Mouse (Mus musculus) lung, postnatal 10 days (tissue): ENCODE measurements around the gene Ep300.
A peak's percentile ranks its signal among the peaks of the same experiment; 100 is the strongest.
"Not testable (repeated sequence)": the region's sequence is repeated elsewhere in the genome, so short reads cannot be mapped to it uniquely, and the experiment has no call there.

Experiments used
- DNase-seq: peaks from one replicate; pipeline ENCODE4 v3.0.0; 2021

Gene Ep300

GRCm38 (mm10) chr15:81598742-81599141 lies 13.6 kb downstream of the Ep300 start:
- not testable (repeated sequence) for DNase-seq

GRCm38 (mm10) chr15:81605241-81605640 lies 20.1 kb downstream of the Ep300 start:
- DNase-seq, result no peak

- peak; percentile 36 for DNase-seq
Measured at GRCm38 (mm10) chr15:81606634-81607033, 21.5 kb downstream of the Ep300 start.

GRCm38 (mm10) chr15:81649516-81650455 lies 64.6 kb downstream of the Ep300 start:
- no peak for DNase-seq

GRCm38 (mm10) chr15:81650636-81651035 lies 65.5 kb downstream of the Ep300 start:
- DNase-seq, result no peak

GRCm38 (mm10) chr15:81661701-81662100 lies 76.5 kb downstream of the Ep300 start:
- DNase-seq, result no peak

- no peak for DNase-seq
Measured at GRCm38 (mm10) chr15:81663281-81663680, 78.1 kb downstream of the Ep300 start.

- DNase-seq, result peak; percentile 96
Measured at GRCm38 (mm10) chr15:81663697-81664561, 78.8 kb downstream of the Ep300 start, which contains the start of gene L3mbtl2. L3mbtl2 (plus strand) TSS chr15:81663889.

GRCm38 (mm10) chr15:81666957-81667356 lies 81.8 kb downstream of the Ep300 start:
- DNase-seq, result no peak

GRCm38 (mm10) chr15:81670231-81670640 lies 85.1 kb downstream of the Ep300 start:
- peak; percentile 60 for DNase-seq

GRCm38 (mm10) chr15:81676637-81677036 lies 91.5 kb downstream of the Ep300 start:
- DNase-seq, result no peak

GRCm38 (mm10) chr15:81680301-81680805 lies 95.2 kb downstream of the Ep300 start:
- DNase-seq, result no peak

- no peak for DNase-seq
Measured at GRCm38 (mm10) chr15:81693366-81693966, 108.3 kb downstream of the Ep300 start.

GRCm38 (mm10) chr15:81693967-81694881 lies 109.1 kb downstream of the Ep300 start:
- DNase-seq, result peak; percentile 89

GRCm38 (mm10) chr15:81694891-81695290 lies 109.7 kb downstream of the Ep300 start:
- no peak for DNase-seq

GRCm38 (mm10) chr15:81697175-81697574 lies 112.0 kb downstream of the Ep300 start, which contains the start of gene Chadl:
Chadl (minus strand) TSS chr15:81697287.
- no peak for DNase-seq

GRCm38 (mm10) chr15:81697847-81698246 lies 112.7 kb downstream of the Ep300 start:
- peak; percentile 39 for DNase-seq

- DNase-seq, result no peak
Measured at GRCm38 (mm10) chr15:81698532-81698931, 113.4 kb downstream of the Ep300 start.

- DNase-seq, result no peak
Measured at GRCm38 (mm10) chr15:81700161-81700560, 115.0 kb downstream of the Ep300 start.

- no peak for DNase-seq
Measured at GRCm38 (mm10) chr15:81700601-81701000, 115.5 kb downstream of the Ep300 start.

- not testable (repeated sequence) for DNase-seq
Measured at GRCm38 (mm10) chr15:81701350-81701749, 116.2 kb downstream of the Ep300 start.
